Mouse (Mus musculus) Patski (cell line): ENCODE results near the gene Tmem132d. TPM values are rescaled to one million over a fixed set of nuclear protein-coding genes. Genes with fewer than 3 reads are reported as not detected.

ENCODE experiments used
- ATAC-seq: fragments of 100-300 bp; one replicate; pipeline ENCODE4 v1.8.0; 2021
- CTCF ChIA-PET: fragments of 350-600 bp; sonication (Branson Sonifier 250); formaldehyde crosslinking; loops from one replicate; lab custom pipeline; 2022; ENCODE audit warnings: inconsistent platforms; lab: Charles Lee
- POLR2A ChIA-PET: fragments of 350-600 bp; sonication (Branson Sonifier 250); formaldehyde crosslinking; loops from one replicate; lab custom pipeline; 2022; ENCODE audit warnings: antibody characterized with exemption, inconsistent platforms; lab: Charles Lee
- DNase-seq: peaks from one replicate; pipeline ENCODE4 v3.0.0-alpha.2; 2011; ENCODE audit warnings: low read depth, low spot score
- H3K27me3 ChIP-seq: fragments of 371-371 bp; one replicate; pipeline ENCODE4 v1.5.1; 2021
- CTCF ChIP-seq: fragments of 100-300 bp; IDR thresholded peaks from one replicate; pipeline ENCODE4 v1.5.1; 2021
- in situ Hi-C: fragments of 300-500 bp; cut with MboI; formaldehyde crosslinking; loops from 3 replicates; pipeline ENCODE4 v1.11.1; 2018; ENCODE audit warnings: low pct_unique_long_range_greater_than_20kb, mixed read lengths
- polyA plus RNA-seq: library from polyadenylated mRNA; unstranded; gene quantifications from one replicate; pipeline ENCODE4 v1.2.3, GENCODE M21; 2021

Gene Tmem132d
- polyA plus RNA-seq, 1 experiment from 2014 or later, result not detected

DNA sequence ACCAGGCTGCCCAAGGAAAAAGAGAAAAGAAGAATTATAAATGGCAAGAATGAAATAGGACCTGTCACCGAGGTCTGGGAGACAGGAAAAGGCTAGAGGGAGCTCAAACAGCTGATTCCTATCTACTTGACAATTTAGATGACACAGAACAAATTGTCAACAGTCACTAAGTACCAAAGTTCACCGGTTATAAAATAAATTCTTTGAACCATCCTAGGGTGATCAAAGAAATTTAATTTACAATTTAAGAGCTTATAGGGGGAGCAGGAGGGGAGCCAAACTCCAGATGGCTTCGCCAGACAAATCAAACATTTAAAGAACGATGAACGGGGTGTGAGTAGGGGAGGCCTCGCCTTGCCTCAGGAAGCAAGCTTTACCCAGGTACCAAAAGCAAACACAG, 20.6 kb downstream of the Tmem132d start:
- H3K27me3 ChIP-seq, result no peaks in the 10 kb centered on the region
- ChIA-PET POLR2A (no interaction called here), CTCF (no interaction called here)
- no peak for DNase-seq
- in situ Hi-C loops, result no loop called here
- TF ChIP-seq CTCF, result no peak
- no peak for ATAC-seq

DNA sequence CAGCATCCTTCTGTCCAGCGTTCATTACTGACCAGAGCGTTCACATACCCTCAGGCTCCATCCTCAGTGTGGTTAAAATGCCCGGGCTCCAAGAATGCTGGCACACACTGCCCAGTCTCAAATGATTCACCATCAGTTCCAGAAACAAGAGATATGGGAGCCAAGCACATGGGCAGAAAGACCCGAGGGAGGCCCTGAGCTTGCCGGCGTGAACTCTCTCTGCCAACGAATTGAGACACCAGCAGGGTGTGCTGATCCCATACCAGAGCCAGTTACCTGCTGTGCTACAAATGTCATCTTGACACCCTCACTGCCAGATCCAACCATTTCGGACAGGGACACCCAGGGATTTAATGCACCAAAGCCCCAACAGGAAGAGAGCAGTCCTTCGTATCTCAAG, 25.3 kb downstream of the Tmem132d start:
- ATAC-seq (no peak), DNase-seq (no peak)
- no peaks in the 10 kb centered on the region for H3K27me3 ChIP-seq
- ChIA-PET POLR2A (interaction anchor here (0.7 kb wide), 1 partner anchor 26 kb away, joined by 3 read pairs; no protein-coding TSS in a partner anchor), CTCF (no interaction called here)
- in situ Hi-C loops, result no loop called here
- TF ChIP-seq CTCF, result no peak

DNA sequence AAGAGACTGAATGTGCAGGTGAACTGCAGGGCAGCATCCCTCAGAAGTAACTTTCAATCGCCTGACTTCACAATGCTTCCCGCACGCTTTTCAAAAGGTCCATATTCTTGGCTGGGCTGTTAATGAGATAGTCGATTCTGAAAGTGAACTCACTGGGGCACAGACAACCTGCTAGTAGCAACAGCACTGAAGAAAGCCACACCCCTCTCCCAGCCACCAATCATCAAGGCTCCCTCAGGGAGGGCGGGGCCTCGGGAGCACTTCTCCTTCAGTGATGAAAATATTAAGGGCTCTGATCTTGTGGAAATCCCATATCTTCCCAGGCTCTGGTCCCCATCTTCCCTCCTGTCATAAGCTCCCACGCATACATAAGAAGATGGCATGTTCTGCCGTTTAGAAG, 27.8 kb downstream of the Tmem132d start:
- in situ Hi-C loops, result no loop called here
- ChIA-PET CTCF (no interaction called here), POLR2A (no interaction called here)
- no peak for ATAC-seq
- no peaks in the 10 kb centered on the region for H3K27me3 ChIP-seq
- TF ChIP-seq CTCF, result no peak
- no peak for DNase-seq

DNA sequence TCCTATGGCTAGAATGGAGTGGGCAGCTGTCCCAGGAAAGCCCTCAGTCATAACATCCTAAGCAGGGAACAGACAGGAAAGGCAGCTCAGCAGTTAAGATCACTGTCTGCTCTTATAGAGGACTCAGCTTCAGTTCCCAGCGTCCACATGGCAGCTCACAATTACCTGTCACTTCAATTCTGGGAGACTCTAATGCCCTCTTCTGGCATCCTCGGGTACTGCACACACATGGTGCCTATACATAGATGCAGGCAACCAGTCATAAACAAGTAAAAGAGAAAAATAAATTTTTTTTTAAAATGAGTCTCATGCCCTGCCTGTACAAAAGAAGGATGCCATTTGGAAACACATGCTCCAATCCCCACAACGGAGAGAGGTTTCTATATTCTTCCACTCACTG, 28.7 kb downstream of the Tmem132d start:
- POLR2A ChIA-PET, result no interaction called here
- in situ Hi-C loops, result no loop called here
- no peak for ATAC-seq
- no peak for TF ChIP-seq CTCF
- DNase-seq, result no peak
- no peaks in the 10 kb centered on the region for H3K27me3 ChIP-seq
- CTCF ChIA-PET, result no interaction called here

DNA sequence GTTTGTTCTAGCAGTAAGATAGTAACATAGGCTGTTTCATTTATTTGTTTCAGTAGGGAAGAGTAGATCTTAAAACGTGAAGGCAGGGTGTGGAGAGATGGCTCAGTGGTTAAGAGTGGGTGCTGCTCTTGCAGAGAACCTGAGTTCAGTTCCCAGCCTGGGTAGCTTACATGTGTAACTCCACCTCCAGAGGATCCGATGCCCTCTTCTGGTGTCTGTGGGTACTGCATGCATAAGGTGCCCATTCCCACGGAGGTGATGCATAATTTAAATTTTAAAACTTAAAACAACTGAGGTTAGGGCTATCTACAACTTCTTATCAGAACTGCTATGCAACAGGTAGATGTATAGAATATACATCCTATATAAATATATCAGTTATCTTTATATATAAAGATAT, 40.5 kb downstream of the Tmem132d start:
- no peaks in the 10 kb centered on the region for H3K27me3 ChIP-seq
- TF ChIP-seq CTCF, result no peak
- ATAC-seq (no peak), DNase-seq (no peak)
- ChIA-PET CTCF (no interaction called here), POLR2A (no interaction called here)
- in situ Hi-C loops, result no loop called here

DNA sequence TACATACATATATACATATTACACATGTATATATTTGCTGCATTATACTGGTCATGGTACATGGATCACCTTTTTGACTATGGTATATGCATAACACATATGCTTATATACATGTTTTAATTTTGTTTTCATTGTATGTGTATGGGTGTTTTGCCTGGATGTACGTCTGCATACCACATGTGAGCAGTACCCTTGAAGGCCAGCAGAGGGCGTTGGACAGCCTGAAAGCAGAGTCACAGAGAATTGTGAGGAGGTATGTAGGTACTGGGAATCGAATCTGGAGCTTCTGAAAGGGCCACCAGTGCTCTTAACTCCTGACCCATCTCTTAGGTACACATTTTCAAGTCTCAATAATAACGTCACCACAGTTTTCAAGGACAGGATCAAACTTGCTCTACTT, 43.2 kb downstream of the Tmem132d start:
- ChIA-PET POLR2A (interaction anchor here (0.5 kb wide), 1 partner anchor 309 kb away, joined by 3 read pairs; no protein-coding TSS in a partner anchor), CTCF (interaction anchor here (1.1 kb wide), 1 partner anchor 36 kb away, joined by 3 read pairs; no protein-coding TSS in a partner anchor)
- in situ Hi-C loops, result no loop called here
- ATAC-seq (no peak), DNase-seq (no peak)
- TF ChIP-seq CTCF, result no peak
- H3K27me3 ChIP-seq, result no peaks in the 10 kb centered on the region

DNA sequence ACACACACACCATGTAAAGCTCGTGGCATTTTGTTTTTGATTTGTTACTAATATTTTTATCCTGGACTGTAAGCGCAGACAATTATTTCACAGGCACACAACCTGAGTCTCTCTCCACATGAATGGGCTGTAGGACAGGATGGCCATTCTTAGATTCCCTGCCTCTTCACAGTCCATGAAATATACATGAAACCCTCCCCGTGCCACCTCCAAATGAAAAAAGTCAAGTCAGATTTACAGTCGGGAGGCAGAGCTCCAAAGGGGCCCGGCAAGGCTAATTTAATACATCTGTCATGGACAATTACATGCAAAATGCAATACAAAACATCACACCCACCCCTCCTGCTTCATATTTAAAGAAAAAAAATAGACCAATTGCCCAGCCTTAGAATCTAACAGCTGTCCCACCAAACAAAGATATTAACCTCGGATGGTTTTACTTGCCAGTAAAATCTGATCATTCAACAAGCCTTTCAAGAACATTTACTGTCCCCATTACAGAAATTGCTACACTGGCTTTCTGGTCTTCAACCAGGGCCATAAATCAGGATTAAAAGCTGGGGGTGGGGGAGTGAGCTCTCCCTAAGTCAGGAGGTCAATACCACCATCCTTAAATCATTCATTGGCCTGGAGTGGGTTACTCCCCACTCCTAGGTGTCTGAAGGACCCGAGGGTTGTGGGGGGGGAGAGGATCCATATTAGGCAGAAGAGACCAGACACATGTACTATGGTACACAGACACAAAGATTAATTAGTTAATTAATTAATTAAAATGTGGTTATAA, 44.3 kb downstream of the Tmem132d start:
- ChIA-PET POLR2A (no interaction called here), CTCF (interaction anchor here (1.1 kb wide), 1 partner anchor 37 kb away, joined by 3 read pairs; no protein-coding TSS in a partner anchor)
- in situ Hi-C loops, result no loop called here
- ATAC-seq, result no peak
- TF ChIP-seq CTCF, result no peak
- no peaks in the 10 kb centered on the region for H3K27me3 ChIP-seq
- DNase-seq, result no peak

DNA sequence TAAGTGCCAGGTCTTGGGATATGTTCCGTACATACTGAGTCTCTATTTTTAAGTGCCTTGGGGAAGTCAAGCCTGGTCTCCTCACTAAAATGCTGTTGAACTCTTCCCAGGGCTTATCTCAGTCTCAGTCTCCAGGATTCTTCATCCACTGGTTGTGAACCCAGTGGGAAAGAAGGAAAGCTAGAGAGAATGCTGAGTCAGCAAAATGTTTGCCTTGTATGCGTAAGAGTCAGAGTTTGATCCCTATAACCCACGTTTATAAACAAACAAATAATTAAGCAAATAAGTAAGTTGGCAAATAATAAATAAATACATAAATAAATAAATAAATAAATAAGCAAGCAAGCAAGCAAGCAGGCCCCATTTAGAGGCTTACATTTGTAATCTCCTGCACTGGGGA, 63.1 kb downstream of the Tmem132d start:
- ChIA-PET CTCF (interaction anchor here (1.2 kb wide), 2 partner anchors 52 to 178 kb away, joined by 3 read pairs; no protein-coding TSS in a partner anchor), POLR2A (no interaction called here)
- ATAC-seq, result no peak
- H3K27me3 ChIP-seq, result no peaks in the 10 kb centered on the region
- in situ Hi-C loops, result no loop called here
- DNase-seq, result no peak
- no peak for TF ChIP-seq CTCF

DNA sequence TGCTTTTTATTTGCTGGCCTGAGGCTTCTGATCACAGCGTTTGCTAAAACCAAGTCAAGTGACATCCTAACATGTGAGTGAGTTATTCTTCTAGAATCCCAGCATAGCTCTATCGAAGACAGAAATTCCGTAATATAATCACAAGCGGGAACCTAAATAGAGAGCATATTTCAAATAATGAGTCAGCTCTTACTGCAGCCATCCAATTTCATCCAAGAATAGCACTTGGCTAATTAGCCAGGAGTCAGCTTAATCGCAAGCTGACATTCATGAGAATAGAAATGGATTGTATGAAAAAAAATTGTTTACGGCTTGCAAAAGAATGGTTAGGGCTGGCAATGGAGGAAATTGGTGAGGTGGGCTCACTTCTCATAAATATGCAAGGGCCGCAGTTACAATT, 63.8 kb downstream of the Tmem132d start:
- ATAC-seq (no peak), DNase-seq (no peak)
- ChIA-PET POLR2A (no interaction called here), CTCF (interaction anchor here (1.2 kb wide), 2 partner anchors 53 to 177 kb away, joined by 3 read pairs; no protein-coding TSS in a partner anchor)
- H3K27me3 ChIP-seq, result no peaks in the 10 kb centered on the region
- in situ Hi-C loops, result no loop called here
- TF ChIP-seq CTCF, result no peak

DNA sequence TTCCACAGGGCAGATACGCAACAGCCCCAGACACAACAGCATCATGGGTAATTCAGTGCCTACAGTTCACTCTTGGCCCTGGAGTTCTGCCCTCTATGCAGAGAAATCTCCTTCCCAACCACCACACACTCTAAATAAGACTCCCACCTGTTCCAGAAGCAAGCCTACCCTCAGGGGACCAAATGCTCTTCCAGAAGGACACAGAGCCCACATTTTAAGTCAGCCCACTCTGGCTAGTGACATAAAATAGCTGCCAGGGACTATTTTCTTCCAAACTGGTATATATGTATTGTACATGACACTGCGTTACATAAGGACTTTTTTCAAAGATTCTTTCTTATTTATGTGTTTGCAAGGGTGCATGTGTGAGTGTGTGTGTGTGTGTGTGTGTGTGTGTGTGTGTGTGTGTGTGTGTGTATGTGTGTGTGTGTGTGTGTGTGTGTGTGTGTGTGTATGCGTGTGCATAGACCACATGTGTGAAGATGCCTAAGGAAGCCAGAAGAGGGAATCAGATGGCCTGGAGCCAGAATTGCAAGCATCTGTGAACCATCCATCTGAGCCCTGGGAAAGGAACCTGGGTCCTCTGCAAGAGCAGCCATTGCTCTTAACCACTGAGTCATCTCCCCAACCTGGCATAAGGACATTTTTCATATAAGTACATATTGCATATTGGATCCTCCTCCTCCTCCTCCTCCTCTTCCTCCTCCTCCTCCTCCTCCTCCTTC, 67.5 kb downstream of the Tmem132d start:
- TF ChIP-seq CTCF, result no peak
- no peak for ATAC-seq
- H3K27me3 ChIP-seq, result no peaks in the 10 kb centered on the region
- ChIA-PET CTCF (no interaction called here), POLR2A (no interaction called here)
- DNase-seq, result no peak
- in situ Hi-C loops, result no loop called here
